Mouse (Mus musculus) ES-E14 (cell line): ENCODE data around the gene Shq1.

Experiments used
- CHD2 ChIP-seq: IDR thresholded peaks from 2 replicates; pipeline ENCODE4 v1.6.1; 2014; ENCODE audit warnings: mild to moderate bottlenecking, low read depth, low read length, inconsistent platforms
- HCFC1 ChIP-seq: IDR thresholded peaks from 2 replicates; pipeline ENCODE4 v1.6.1; 2012; ENCODE audit warnings: low read length, inconsistent platforms, borderline replicate concordance; ENCODE audit not compliant: insufficient read depth

DNA sequence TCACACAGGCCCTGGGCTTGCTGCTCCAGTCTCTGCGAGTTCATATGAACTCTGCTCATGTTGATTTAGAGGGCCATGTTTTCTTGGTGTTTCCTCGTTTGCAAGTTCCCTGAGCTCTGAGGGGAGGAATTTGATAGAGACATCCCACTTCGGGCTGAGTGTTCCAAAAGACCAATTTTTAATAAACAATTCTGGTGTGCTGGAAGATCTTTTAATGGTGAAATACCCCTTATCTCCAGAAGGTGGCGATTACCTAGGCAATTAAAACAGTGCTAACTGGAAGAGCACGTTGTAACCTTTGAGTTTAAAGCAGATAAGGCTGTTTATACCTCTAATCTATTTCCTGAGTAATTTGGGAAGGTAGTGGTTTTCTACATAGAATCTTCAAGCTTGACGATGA, 4.0 kb upstream of the Shq1 start:
- no peak for TF ChIP-seq CHD2
- TF ChIP-seq HCFC1, result no peak
